ENCODE assay signal across 10 mouse cellular contexts in the genomic region with DNA sequence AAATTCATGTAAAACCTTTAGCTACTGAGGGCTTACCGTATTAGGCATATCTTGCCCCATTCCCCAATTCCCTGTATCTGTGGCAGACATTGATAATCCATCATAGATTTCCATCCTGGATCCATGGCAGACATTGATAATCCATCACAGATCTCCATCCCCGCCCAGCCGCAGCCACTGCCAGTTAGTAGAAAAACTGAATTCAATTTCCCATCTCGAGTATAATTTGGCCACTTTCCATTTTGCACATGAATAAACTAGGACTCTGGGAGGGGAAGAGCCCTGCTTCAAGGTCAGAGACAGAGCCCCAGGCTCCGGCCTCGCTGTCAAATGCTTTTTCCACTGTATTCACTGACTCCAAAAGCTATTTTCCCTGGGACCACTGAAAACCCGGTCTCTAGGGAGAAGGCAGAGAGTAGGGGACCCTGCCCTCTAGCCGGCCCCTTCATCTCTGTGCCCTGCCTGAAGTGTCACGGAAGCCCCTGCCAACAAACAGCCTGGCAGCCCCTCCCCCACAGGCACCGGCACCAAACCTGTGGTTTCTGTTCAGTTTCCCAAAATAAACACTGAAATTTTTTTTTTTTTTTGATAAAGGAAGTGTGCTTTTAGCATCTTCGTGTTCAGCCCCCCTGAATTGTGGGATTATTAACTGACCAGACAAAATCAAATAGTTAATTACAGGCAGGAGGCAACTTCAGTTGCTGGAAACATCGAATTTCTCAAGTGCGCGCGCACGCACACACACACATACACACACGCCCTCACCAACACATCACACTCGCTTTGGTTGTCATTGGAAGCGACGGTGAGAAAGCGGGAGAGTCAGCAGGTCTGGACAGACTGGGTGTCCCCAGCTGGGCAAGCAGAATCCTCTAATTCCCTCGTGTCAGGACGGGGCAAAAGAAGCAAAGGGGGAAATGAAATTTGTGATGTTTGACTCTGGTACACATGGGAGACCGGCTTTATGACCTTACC. TPM values are rescaled to one million over a fixed set of nuclear protein-coding genes. Genes with fewer than 3 reads are reported as not detected.
DNase-seq lines count a peak whose midpoint lies in the region; ATAC-seq and TF ChIP-seq lines count a peak whose summit lies in the region.
"Had no signal": no experiment of that assay in that cellular context is flagged by ENCODE, and none has a peak within 500 bp of the region (broad histone marks: within the 10 kb centered on the region; RNA-seq: fewer than 3 reads in every experiment).

No protein-coding gene starts in this region.

- H3K27me3 ChIP-seq in heart, embryonic 14.5 days (ENCODE audit: control insufficient read depth, insufficient read depth, low read length): 0 out of 2 replicates have a peak, but pooled peaks cover 4% of the 10 kb centered on the region
- no peaks in the 10 kb centered on the region for H3K27me3 ChIP-seq in hindbrain, embryonic 10.5 days (ENCODE audit: insufficient read depth, poor library complexity, severe bottlenecking)
- no peaks in the 10 kb centered on the region for H3K27me3 ChIP-seq in neural tube, embryonic 14.5 days (ENCODE audit: control insufficient read depth, insufficient read depth, low read length)

- peak overlapping the region in 1 of 2 experiments; percentile 16; a peak in 1 of 4 replicates for H3K4me3 ChIP-seq in heart, embryonic 14.5 days (ENCODE audit: control insufficient read depth in 1 of 2, insufficient read depth in 1 of 2, low read depth in 1 of 2, low read length in 2 of 2)
- H3K4me3 ChIP-seq in ES-E14 (ENCODE audit: insufficient read depth in 1 of 2, low read depth in 1 of 2, low read length in 2 of 2, poor library complexity in 1 of 2, severe bottlenecking in 1 of 2): peak overlapping the region; percentile 50 to 52
- H3K4me3 ChIP-seq in hindbrain, embryonic 10.5 days: peak overlapping the region; percentile 34
- H3K4me3 ChIP-seq in neural tube, embryonic 14.5 days (ENCODE audit: low read depth, low read length): peak overlapping the region; percentile 5; the same call in 1 of the 2 replicates

- H3K9ac ChIP-seq in heart, embryonic 14.5 days (ENCODE audit: low read length): 0 out of 2 replicates have a peak overlapping the region, but pooled peaks have one; percentile 30
- no peak overlapping the region for H3K9ac ChIP-seq in ES-E14 (ENCODE audit: insufficient read depth, low read depth, low read length, poor library complexity, severe bottlenecking)
- no peak overlapping the region; the same call in 1 of the 2 replicates for H3K9ac ChIP-seq in neural tube, embryonic 14.5 days (replicated peaks; ENCODE audit: low read depth, low read length)

- peak overlapping the region; percentile 38 for H3K4me2 ChIP-seq in heart, embryonic 14.5 days (ENCODE audit: low read length)
- peak overlapping the region; percentile 32 for H3K4me2 ChIP-seq in neural tube, embryonic 14.5 days (ENCODE audit: low read depth, low read length)

- WGBS in heart, embryonic 14.5 days: 54% methylated on average over 24 of the region's 24 CpGs
- WGBS in hindbrain, embryonic 10.5 days: 60% methylated on average over 24 of the region's 24 CpGs
- WGBS in neural tube, embryonic 14.5 days: 55% methylated on average over 24 of the region's 24 CpGs

- peaks cover 0 to 3% of the 10 kb centered on the region in 2 experiments; a peak in 1 of 4 replicates for H3K4me1 ChIP-seq in heart, embryonic 14.5 days (ENCODE audit: control insufficient read depth in 2 of 2, insufficient read depth in 2 of 2, low read length in 2 of 2)
- H3K4me1 ChIP-seq in ES-E14 (ENCODE audit: control insufficient read depth in 2 of 2, insufficient read depth in 2 of 2, low read length in 2 of 2, poor library complexity in 1 of 2): no peaks in the 10 kb centered on the region
- H3K4me1 ChIP-seq in hindbrain, embryonic 10.5 days (replicated peaks): peaks cover 16% of the 10 kb centered on the region
- H3K4me1 ChIP-seq in neural tube, embryonic 14.5 days (ENCODE audit: control insufficient read depth, insufficient read depth, low read length): 0 out of 2 replicates have a peak, but pooled peaks cover 3% of the 10 kb centered on the region

- H3K36me3 ChIP-seq in heart, embryonic 14.5 days (ENCODE audit: control insufficient read depth, insufficient read depth, low read length): no peaks in the 10 kb centered on the region
- no peaks in the 10 kb centered on the region for H3K36me3 ChIP-seq in ES-E14 (ENCODE audit: control insufficient read depth, insufficient read depth, low read length, poor library complexity, severe bottlenecking)
- H3K36me3 ChIP-seq in hindbrain, embryonic 10.5 days: 0 out of 2 replicates have a peak, but pooled peaks cover 4% of the 10 kb centered on the region
- no peaks in the 10 kb centered on the region for H3K36me3 ChIP-seq in neural tube, embryonic 14.5 days (ENCODE audit: control insufficient read depth, insufficient read depth, low read length)

- H3K27ac ChIP-seq in heart, embryonic 14.5 days (replicated peaks in 1 of 2; ENCODE audit: control insufficient read depth in 1 of 2, insufficient read depth in 1 of 2, low read depth in 2 of 2, low read length in 2 of 2): no peak overlapping the region
- no peak overlapping the region for H3K27ac ChIP-seq in ES-E14 (ENCODE audit: insufficient read depth, low read depth, low read length, poor library complexity, severe bottlenecking)
- H3K27ac ChIP-seq in hindbrain, embryonic 10.5 days: peak overlapping the region; percentile 80
- no peak overlapping the region for H3K27ac ChIP-seq in neural tube, embryonic 14.5 days (ENCODE audit: low read depth, low read length)

- no peak for ATAC-seq in heart, embryonic 14.5 days (ENCODE audit: insufficient number of reproducible peaks, insufficient read depth, low FRiP score, low read depth)
- ATAC-seq in neural tube, embryonic 14.5 days (ENCODE audit: low read depth): no peak

- in situ Hi-C loops in ES-E14 (cut with MboI; ENCODE audit: low sequenced_read_pairs in 2 of 2, unreplicated experiment in 2 of 2): no loop called here

- no peak for DNase-seq in heart, postnatal 36 days
- DNase-seq in ES-E14 (ENCODE audit: low read depth, low spot score): no peak
- DNase-seq in hindbrain, embryonic 10.5 days (ENCODE audit: low spot score): no peak
- no peak for DNase-seq in frontal cortex, adult 2 months (ENCODE audit: extremely low spot score in 1 of 2, low spot score in 1 of 2)
- no peak for DNase-seq in kidney, adult 9 months
- no peak for DNase-seq in right cerebral cortex, postnatal 10 days (ENCODE audit: low spot score in 2 of 2)

- no peaks in the 10 kb centered on the region for H3K9me3 ChIP-seq in heart, embryonic 14.5 days (ENCODE audit: control insufficient read depth, low read length)
- H3K9me3 ChIP-seq in ES-E14 (ENCODE audit: control insufficient read depth, insufficient read depth, low read depth, low read length): no peaks in the 10 kb centered on the region
- peaks cover 4% of the 10 kb centered on the region; the same call in 1 of the 2 replicates for H3K9me3 ChIP-seq in hindbrain, embryonic 10.5 days
- no peaks in the 10 kb centered on the region for H3K9me3 ChIP-seq in neural tube, embryonic 14.5 days (ENCODE audit: control insufficient read depth, low read length)

- intact Hi-C loops in heart, postnatal 36 days (cut with DNase I): no loop called here

TF ChIP-seq in ES-E14, 5 proteins besides CTCF, POLR2A, EP300 and RAD21:
- TF ChIP-seq HCFC1 (IDR thresholded peaks at IDR 0.05; ENCODE audit: borderline replicate concordance, insufficient read depth, low read length): no peak
- no peak for TF ChIP-seq ZNF384 (IDR thresholded peaks at IDR 0.05; ENCODE audit: low read depth, low read length)
- TF ChIP-seq MAFK (IDR thresholded peaks at IDR 0.05; ENCODE audit: insufficient read depth, low read depth, low read length): no peak
- no peak for TF ChIP-seq CHD2 (IDR thresholded peaks at IDR 0.05; ENCODE audit: low read depth, low read length)
- TF ChIP-seq ZC3H11A (IDR thresholded peaks at IDR 0.05; ENCODE audit: borderline replicate concordance, low read depth, low read length): no peak

RNA-seq across cellular contexts. Expression of a gene that starts 14.0 kb away (rescaled TPM):
- polyA plus RNA-seq in heart, embryonic 14.5 days (2014; fragmentation: Nextera tagmentation; extraction: Ambion mirVana): 2.7 and 3.3 TPM in 2 replicates
- total RNA-seq in heart, postnatal 36 days (2021): 1 to 10 TPM in 1 of 2 experiments, under 1 TPM in 1; 0.92 to 1.2 TPM
- total RNA-seq in ES-E14 (2012; rRNA removed): 5.6 and 9.0 TPM in 2 replicates
- polyA plus RNA-seq in hindbrain, embryonic 10.5 days (2016; fragmentation: Nextera tagmentation; extraction: Ambion mirVana): 167 and 222 TPM in 2 replicates
- polyA plus RNA-seq in neural tube, embryonic 14.5 days (2014; fragmentation: Nextera tagmentation; extraction: Ambion mirVana): 55.1 and 55.4 TPM in 2 replicates
- 58.3 and 61.5 TPM in 2 replicates for polyA plus RNA-seq in frontal cortex, adult 2 months (2012; rRNA removed)
- total RNA-seq: neutrophil, adult 5-6 weeks had no signal

RNA-seq across cellular contexts. Expression of a gene that starts 50.7 kb away (rescaled TPM):
- polyA plus RNA-seq in heart, embryonic 14.5 days (2014; fragmentation: Nextera tagmentation; extraction: Ambion mirVana): not detected in 2 replicates
- not detected for total RNA-seq in heart, postnatal 36 days (2021)
- total RNA-seq in ES-E14 (2012; rRNA removed): 31.1 and 36.6 TPM in 2 replicates
- polyA plus RNA-seq in hindbrain, embryonic 10.5 days (2016; fragmentation: Nextera tagmentation; extraction: Ambion mirVana): 0.51 TPM in 1 of 2 replicates, not detected in the other
- 0.58 TPM in 1 of 2 replicates, not detected in the other for polyA plus RNA-seq in neural tube, embryonic 14.5 days (2014; fragmentation: Nextera tagmentation; extraction: Ambion mirVana)
- polyA plus RNA-seq in frontal cortex, adult 2 months (2012; rRNA removed): not detected in 2 replicates
- total RNA-seq: gastrocnemius, adult 18-20 months; neutrophil, adult 5-6 weeks had no signal

Comparison
In these comparisons a context has a peak if more than half of its experiments do, and no peak if none do; other contexts are left out.
1. RNA of a gene that starts 14.0 kb away (polyA plus RNA-seq): 167 to 222 TPM in hindbrain, embryonic 10.5 days, 58.3 to 61.5 TPM in frontal cortex, adult 2 months and 55.1 to 55.4 TPM in neural tube, embryonic 14.5 days; 2.7 to 3.3 TPM in heart, embryonic 14.5 days; every median in the first group is over 10 times any median in the second.